Mouse (Mus musculus): ENCODE data around the gene Parva.

- TF ChIP-seq EP300 (IDR thresholded peaks at IDR 0.05) (no peak), CTCF (IDR thresholded peaks at IDR 0.05) (no peak)
Observed at GRCm38 (mm10) chr7:112512895-112513294, 85.6 kb downstream of the Parva start.
